Mouse (Mus musculus): ENCODE measurements around the gene Tpk1. TPM values are rescaled to one million over a fixed set of nuclear protein-coding genes. Genes with fewer than 3 reads are reported as not detected.

The Tpk1 gene
- polyA plus RNA-seq, 1 experiment from 2014 or later = 3.8 TPM

DNA sequence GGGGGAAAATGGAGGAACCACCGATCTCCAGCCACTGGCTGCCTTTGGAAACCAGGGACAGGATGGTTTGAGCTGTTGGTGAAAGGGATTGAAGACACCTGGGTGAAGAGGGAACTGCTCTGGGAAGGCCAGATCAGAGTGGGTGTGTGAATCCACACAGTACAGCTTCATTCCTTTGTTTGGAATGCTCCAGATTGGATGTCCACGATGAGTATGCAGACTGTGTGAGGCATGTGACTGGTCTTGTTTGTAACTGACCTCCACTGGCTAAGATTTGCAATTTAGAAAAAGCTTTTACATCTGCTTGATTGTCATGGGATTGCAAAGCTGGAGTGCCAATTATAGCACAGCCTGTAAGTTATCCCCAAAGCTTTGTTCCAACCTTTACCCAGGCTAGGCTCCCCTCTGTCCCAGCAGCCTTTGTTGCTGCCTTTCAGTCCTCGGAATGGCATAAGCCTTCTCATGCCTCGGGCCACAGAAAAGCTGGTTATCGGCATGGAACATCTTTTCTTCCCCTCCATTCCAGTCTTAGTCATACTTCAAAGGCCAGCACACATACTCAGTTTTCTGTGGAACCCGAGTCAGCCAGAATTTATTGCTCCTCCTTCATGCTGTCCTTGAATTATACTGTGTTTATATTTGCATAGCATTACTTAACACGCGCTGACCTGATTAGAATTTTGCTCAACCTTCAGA, 353.0 kb downstream of the Tpk1 start:
- peak; percentile 82 for ATAC-seq
- Histone ChIP-seq H3K27ac (no peak overlapping the region), H3K4me1 (peaks cover 7% of the 10 kb centered on the region; the same call in 1 of the 2 replicates), H3K9ac (no peak overlapping the region), H3K9me3 (replicated peaks) (no peaks in the 10 kb centered on the region), H3K27me3 (no peaks in the 10 kb centered on the region), H3K4me2 (no peak overlapping the region), H3K36me3 (ENCODE audit: poor library complexity, severe bottlenecking) (no peaks in the 10 kb centered on the region), H3K4me3 (no peak overlapping the region)
- WGBS = 38% methylated on average over 8 of the region's 8 CpGs

DNA sequence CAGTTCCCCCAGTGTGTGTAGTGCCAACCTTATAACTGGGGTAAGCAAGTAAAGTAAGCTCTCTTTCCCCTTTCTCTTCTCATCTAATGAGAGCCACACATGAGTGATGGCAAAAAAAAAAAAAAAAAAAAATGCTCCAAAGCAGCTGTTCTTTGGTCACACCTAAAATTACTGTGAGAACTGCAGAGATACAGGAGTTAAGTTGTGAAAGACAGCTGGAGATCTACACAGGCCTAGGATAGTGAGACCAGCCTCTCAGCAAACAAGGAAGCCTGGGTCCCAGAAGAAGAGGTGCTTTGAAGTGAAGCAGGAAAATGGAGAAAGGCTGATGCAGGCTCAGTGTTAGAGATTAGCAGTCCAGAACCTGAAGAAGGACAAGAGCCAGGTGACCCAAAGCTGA, 353.5 kb downstream of the Tpk1 start:
- no peaks in the 10 kb centered on the region for H3K36me3 ChIP-seq (ENCODE audit: poor library complexity, severe bottlenecking)
- ATAC-seq = no peak
- H3K27ac ChIP-seq = no peak overlapping the region

GRCm38 (mm10) chr6:43310071-43310470, 356.0 kb downstream of the Tpk1 start:
- no peak overlapping the region for H3K4me2 ChIP-seq
- no peak for ATAC-seq
- no peak overlapping the region for H3K4me3 ChIP-seq
- WGBS = 85% methylated on average over 6 of the region's 6 CpGs
- H3K27me3 ChIP-seq = no peaks in the 10 kb centered on the region
- H3K9ac ChIP-seq = no peak overlapping the region
- no peaks in the 10 kb centered on the region for H3K9me3 ChIP-seq (replicated peaks)
- H3K36me3 ChIP-seq (ENCODE audit: poor library complexity, severe bottlenecking) = no peaks in the 10 kb centered on the region
- no peak overlapping the region for H3K27ac ChIP-seq
- peaks cover 7% of the 10 kb centered on the region; the same call in 1 of the 2 replicates for H3K4me1 ChIP-seq

More for the DNA sequence above, 353.5 kb downstream of the Tpk1 start:
- H3K9me3 ChIP-seq (replicated peaks) = no peaks in the 10 kb centered on the region
- no peaks in the 10 kb centered on the region for H3K27me3 ChIP-seq
- peaks cover 7% of the 10 kb centered on the region; the same call in 1 of the 2 replicates for H3K4me1 ChIP-seq
- H3K4me2 ChIP-seq = no peak overlapping the region
- H3K9ac ChIP-seq = no peak overlapping the region
- no peak overlapping the region for H3K4me3 ChIP-seq

DNA sequence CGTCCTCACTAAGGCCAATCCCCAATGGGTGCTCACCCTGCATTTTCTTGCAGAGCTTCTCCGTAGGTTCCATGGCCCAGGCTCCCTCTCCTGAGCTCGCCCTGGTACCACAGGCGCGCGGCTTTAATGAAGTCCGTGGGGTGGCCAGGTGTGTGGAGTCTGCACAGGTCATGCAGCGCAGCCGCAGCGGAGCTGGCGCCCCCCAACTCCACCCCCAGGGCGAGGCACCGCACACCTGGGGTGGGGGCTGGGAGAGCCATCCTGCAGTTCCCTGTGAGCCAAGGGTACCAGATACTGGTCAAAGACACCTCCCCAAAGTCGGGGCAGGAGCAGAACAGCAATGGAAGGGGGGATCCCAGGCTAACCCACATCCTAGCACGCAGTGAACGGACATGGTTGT, 356.6 kb downstream of the Tpk1 start, which contains the start of gene Nobox:
Gene Nobox, minus strand, starts transcription at position 101 of the 400 bp plus-strand sequence.
- peaks cover 7% of the 10 kb centered on the region; the same call in 1 of the 2 replicates for H3K4me1 ChIP-seq
- ATAC-seq = no peak
- 71% methylated on average over 16 of the region's 16 CpGs for WGBS
- no peaks in the 10 kb centered on the region for H3K27me3 ChIP-seq
- H3K9ac ChIP-seq = no peak within 1 kb of the TSS
- H3K36me3 ChIP-seq (ENCODE audit: poor library complexity, severe bottlenecking) = no peaks in the 10 kb centered on the region
- no peak within 1 kb of the TSS for H3K27ac ChIP-seq
- H3K4me3 ChIP-seq = no peak within 1 kb of the TSS
- H3K9me3 ChIP-seq (replicated peaks) = no peaks in the 10 kb centered on the region
- H3K4me2 ChIP-seq = no peak within 1 kb of the TSS

DNA sequence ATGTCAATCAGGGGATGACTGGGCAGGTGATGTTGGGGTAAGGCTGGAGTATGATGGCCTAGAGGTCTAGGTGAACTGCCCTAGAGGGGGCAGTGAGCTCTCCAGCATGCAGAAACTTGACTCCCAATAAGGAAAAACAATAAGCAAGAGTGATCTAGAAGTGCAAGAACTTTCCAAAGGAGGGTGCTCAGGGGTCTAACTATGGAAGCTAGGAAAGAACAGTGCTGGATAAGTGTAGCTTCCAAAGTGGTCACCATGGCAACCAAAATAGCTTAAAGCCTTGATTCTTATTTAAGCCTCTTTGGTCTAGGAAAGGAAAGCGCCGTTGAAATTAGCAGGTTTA, 368.6 kb downstream of the Tpk1 start:
- H3K9me3 ChIP-seq (replicated peaks) = no peaks in the 10 kb centered on the region
- no peaks in the 10 kb centered on the region for H3K36me3 ChIP-seq (ENCODE audit: poor library complexity, severe bottlenecking)
- 20% methylated on average over 2 of the region's 2 CpGs for WGBS
- H3K27ac ChIP-seq = no peak overlapping the region
- no peaks in the 10 kb centered on the region for H3K4me1 ChIP-seq
- H3K4me3 ChIP-seq = no peak overlapping the region
- no peaks in the 10 kb centered on the region for H3K27me3 ChIP-seq
- ATAC-seq = peak; percentile 75
- no peak overlapping the region for H3K4me2 ChIP-seq
- H3K9ac ChIP-seq = no peak overlapping the region

GRCm38 (mm10) chr6:43296798-43297507, 369.1 kb downstream of the Tpk1 start:
- Histone ChIP-seq H3K9ac (no peak overlapping the region), H3K4me3 (no peak overlapping the region), H3K9me3 (replicated peaks) (no peaks in the 10 kb centered on the region), H3K36me3 (ENCODE audit: poor library complexity, severe bottlenecking) (no peaks in the 10 kb centered on the region), H3K4me2 (no peak overlapping the region), H3K4me1 (no peaks in the 10 kb centered on the region), H3K27ac (no peak overlapping the region), H3K27me3 (no peaks in the 10 kb centered on the region)
- 45% methylated on average over 7 of the region's 7 CpGs for WGBS
- peak; percentile 68 for ATAC-seq

GRCm38 (mm10) chr6:43295908-43296307, 370.2 kb downstream of the Tpk1 start:
- no peak overlapping the region for H3K4me3 ChIP-seq
- H3K4me1 ChIP-seq = no peaks in the 10 kb centered on the region
- no peaks in the 10 kb centered on the region for H3K36me3 ChIP-seq (ENCODE audit: poor library complexity, severe bottlenecking)
- ATAC-seq = peak; percentile 27; the same call in 1 of the 2 replicates
- no peaks in the 10 kb centered on the region for H3K9me3 ChIP-seq (replicated peaks)
- H3K4me2 ChIP-seq = no peak overlapping the region
- 53% methylated on average over 5 of the region's 5 CpGs for WGBS
- H3K27me3 ChIP-seq = no peaks in the 10 kb centered on the region
- H3K9ac ChIP-seq = no peak overlapping the region
- H3K27ac ChIP-seq = no peak overlapping the region
